Mouse (Mus musculus): ENCODE results near the gene Hmgn1.

GRCm38 (mm10) chr16:96088120-96088519 lies 39.4 kb downstream of the Hmgn1 start:
- TF ChIP-seq POLR2A (IDR thresholded peaks at IDR 0.05; ENCODE audit: insufficient read length, low read depth) (no peak), MAX (IDR thresholded peaks at IDR 0.05; ENCODE audit: low read depth) (no peak), E2F4 (IDR thresholded peaks at IDR 0.05; ENCODE audit: insufficient read depth) (no peak), MYOG (IDR thresholded peaks at IDR 0.05; ENCODE audit: control insufficient read depth in 1 of 3, insufficient read depth in 1 of 3, insufficient read length in 2 of 3, low read depth in 2 of 3) (peak; percentile 61 to 96 (median 83)), USF1 (IDR thresholded peaks at IDR 0.05; ENCODE audit: low read depth) (no peak), CEBPB (IDR thresholded peaks at IDR 0.05; ENCODE audit: insufficient read depth, poor library complexity, severe bottlenecking) (no peak), POLR2AphosphoS2 (IDR thresholded peaks at IDR 0.05; ENCODE audit: insufficient read length, low read depth) (no peak), MYOD1 (IDR thresholded peaks at IDR 0.05; ENCODE audit: control insufficient read depth in 1 of 3, insufficient read length in 2 of 3, low read depth in 2 of 3) (peak; percentile 84 to 94 (median 85)), REST (IDR thresholded peaks at IDR 0.05; ENCODE audit: insufficient read depth, insufficient read length) (no peak), TCF12 (IDR thresholded peaks at IDR 0.05; ENCODE audit: insufficient read depth, poor library complexity, severe bottlenecking) (peak; percentile 75), TCF3 (IDR thresholded peaks at IDR 0.05; ENCODE audit: insufficient read length, low read depth) (peak; percentile 57)

Measured in myocyte (in vitro differentiated cells).